Mouse (Mus musculus) liver, adult 2 months (tissue): ENCODE measurements around the gene Lgals2. TPM values are rescaled to one million over a fixed set of nuclear protein-coding genes. Genes with fewer than 3 reads are reported as not detected.

Experiments
- DNase-seq: peaks from one replicate; pipeline ENCODE4 v3.0.0-alpha.2; 2011; ENCODE audit warnings: low read depth, low spot score; ENCODE audit errors: extremely low read depth
- H3K27ac ChIP-seq: fragments of 200-500 bp; replicated peaks from 2 replicates; pipeline ENCODE4 v1.5.1; 2012; ENCODE audit warnings: low read depth, mild to moderate bottlenecking, control low read depth, inconsistent platforms, low read length; ENCODE audit not compliant: insufficient read depth
- H3K27me3 ChIP-seq: fragments of 200-500 bp; 2 replicates; pipeline ENCODE4 v1.6.1; 2012; ENCODE audit warnings: mild to moderate bottlenecking, moderate library complexity, low read length, inconsistent platforms; ENCODE audit not compliant: control insufficient read depth, insufficient read depth
- H3K36me3 ChIP-seq: fragments of 200-500 bp; 2 replicates; pipeline ENCODE4 v1.6.1; 2012; ENCODE audit warnings: low read length, inconsistent platforms; ENCODE audit not compliant: control insufficient read depth, insufficient read depth
- H3K4me1 ChIP-seq: fragments of 200-500 bp; 2 replicates; pipeline ENCODE4 v1.6.1; 2011; ENCODE audit warnings: low read length; ENCODE audit not compliant: control insufficient read depth, insufficient read depth
- H3K4me3 ChIP-seq: fragments of 200-500 bp; 2 replicates; pipeline ENCODE4 v1.5.1; 2011; ENCODE audit warnings: low read depth, mild to moderate bottlenecking, control low read depth, low read length, moderate library complexity; ENCODE audit not compliant: insufficient read depth
- H3K79me2 ChIP-seq: fragments of 200-500 bp; 2 replicates; pipeline ENCODE4 v1.6.1; 2012; ENCODE audit warnings: inconsistent platforms, mild to moderate bottlenecking, low read length, moderate library complexity; ENCODE audit not compliant: control insufficient read depth, insufficient read depth
- H3K9ac ChIP-seq: fragments of 200-500 bp; 2 replicates; pipeline ENCODE4 v1.6.1; 2012; ENCODE audit warnings: low read depth, mild to moderate bottlenecking, control low read depth, inconsistent platforms, low read length
- CTCF ChIP-seq: fragments of 200-500 bp; IDR thresholded peaks from 2 replicates; pipeline ENCODE4 v1.5.1; 2011; ENCODE audit warnings: low read depth, low read length, control low read depth
- POLR2A ChIP-seq: fragments of 200-500 bp; IDR thresholded peaks from 2 replicates; pipeline ENCODE4 v1.6.1; 2011; ENCODE audit warnings: low read length, control low read depth; ENCODE audit not compliant: insufficient read depth; ENCODE audit errors: extremely low read depth
- WGBS: fragments of 180-500 bp; shearing (Covaris S2); methylation state at CpG from one replicate; pipeline ENCODE4 v1.1.7; 2018; 5-methylcytosine and 5-hydroxymethylcytosine counted together
- polyA plus RNA-seq: library from polyadenylated mRNA; depleted of rRNA; stranded (reverse); fragments of >200 nt; gene quantifications from 2 replicates; pipeline ENCODE4 v1.2.3, GENCODE M21; 2012
- total RNA-seq: library from RNA; depleted of rRNA; stranded (reverse); fragments of >200 nt; gene quantifications from 2 replicates; pipeline ENCODE4 v1.2.3, GENCODE M21; 2014

Lgals2 gene
- total and polyA plus RNA-seq, 2 experiments: 0.55 to 0.57 TPM

DNA sequence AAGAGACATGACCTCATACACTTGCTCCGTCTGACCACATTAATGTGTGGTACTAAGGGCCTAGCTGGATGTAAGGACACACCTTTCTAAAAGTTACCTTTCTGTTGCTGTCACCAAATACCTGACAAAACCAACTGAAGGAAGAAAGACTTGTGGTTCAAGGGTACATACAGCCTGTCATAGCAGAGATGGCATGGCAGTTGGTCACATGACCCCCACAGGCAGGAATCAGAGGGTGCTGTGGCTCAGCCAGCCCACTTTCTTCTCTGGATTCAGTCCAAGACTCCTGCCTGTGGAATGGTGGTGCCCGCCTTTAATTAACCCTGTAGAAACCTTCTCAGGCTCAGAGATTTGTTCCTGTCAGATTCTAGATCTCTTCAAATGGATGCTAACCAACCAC, 7.8 kb upstream of the Lgals2 start:
- H3K79me2 ChIP-seq: no peaks in the 10 kb centered on the region
- H3K36me3 ChIP-seq: no peaks in the 10 kb centered on the region
- DNase-seq: no peak
- no peak for TF ChIP-seq POLR2A
- TF ChIP-seq CTCF: no peak
- no peaks in the 10 kb centered on the region for H3K27me3 ChIP-seq
- H3K27ac ChIP-seq: no peak overlapping the region
- no peaks in the 10 kb centered on the region for H3K4me1 ChIP-seq
- H3K9ac ChIP-seq: no peak overlapping the region
- no peak overlapping the region for H3K4me3 ChIP-seq
- WGBS: 70% methylated on average over 2 of the region's 2 CpGs

DNA sequence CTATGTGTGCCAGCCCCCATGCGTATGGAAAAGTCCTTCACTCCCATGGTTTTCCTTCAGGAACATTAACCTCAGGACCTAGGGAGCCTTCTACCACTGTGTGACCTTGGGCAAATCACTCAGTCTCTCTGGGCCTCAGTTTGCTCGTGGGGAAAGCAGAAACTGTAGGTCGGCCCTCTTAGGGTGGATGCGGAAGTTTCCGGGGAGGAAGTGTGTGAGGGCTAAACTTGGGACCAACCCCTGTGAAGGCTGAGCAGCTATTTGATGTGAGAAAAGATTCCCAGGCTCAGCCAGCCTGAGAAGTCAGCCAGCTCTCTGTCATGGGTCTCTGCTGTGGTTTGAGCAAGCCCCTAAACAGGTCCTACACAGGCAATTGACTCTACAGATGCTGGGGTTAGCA, 7.0 kb upstream of the Lgals2 start:
- no peak for DNase-seq
- Histone ChIP-seq H3K79me2 (no peaks in the 10 kb centered on the region), H3K9ac (no peak overlapping the region), H3K27me3 (no peaks in the 10 kb centered on the region), H3K4me3 (no peak overlapping the region), H3K36me3 (no peaks in the 10 kb centered on the region), H3K27ac (no peak overlapping the region), H3K4me1 (no peaks in the 10 kb centered on the region)
- WGBS: 70% methylated on average over 5 of the region's 5 CpGs
- TF ChIP-seq CTCF (no peak), POLR2A (no peak)

DNA sequence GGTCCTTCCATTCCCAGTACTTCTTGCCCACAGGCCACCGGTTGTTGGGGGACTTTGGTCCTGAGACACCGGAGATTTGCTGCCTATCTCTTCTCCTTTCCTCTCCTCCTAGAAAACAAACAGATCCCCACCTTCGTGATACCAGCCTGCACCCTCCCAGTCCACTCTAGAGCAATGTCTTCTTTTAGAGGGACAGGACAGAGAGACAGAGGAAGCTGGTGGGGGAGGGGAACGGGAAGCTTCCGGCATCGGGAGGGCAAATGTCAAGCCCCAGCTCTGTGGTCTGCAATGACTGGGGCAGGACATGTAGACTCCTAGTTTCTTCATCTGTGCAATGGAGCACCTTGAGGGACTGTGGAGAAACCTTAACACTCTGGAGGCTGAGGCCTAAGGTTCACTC, 4.4 kb upstream of the Lgals2 start:
- TF ChIP-seq POLR2A (no peak), CTCF (no peak)
- H3K4me1 ChIP-seq: no peaks in the 10 kb centered on the region
- H3K9ac ChIP-seq: no peak overlapping the region
- no peak overlapping the region for H3K4me3 ChIP-seq
- WGBS: 41% methylated on average over 6 of the region's 6 CpGs
- no peaks in the 10 kb centered on the region for H3K27me3 ChIP-seq
- no peaks in the 10 kb centered on the region for H3K36me3 ChIP-seq
- H3K27ac ChIP-seq: no peak overlapping the region
- DNase-seq: no peak
- H3K79me2 ChIP-seq: no peaks in the 10 kb centered on the region

GRCm38 (mm10) chr15:78859311-78859710, 4.0 kb upstream of the Lgals2 start:
- H3K36me3 ChIP-seq: no peaks in the 10 kb centered on the region
- 76% methylated on average over 4 of the region's 4 CpGs for WGBS

GRCm38 (mm10) chr15:78857009-78857408, 1.7 kb upstream of the Lgals2 start:
- Histone ChIP-seq H3K27ac (no peak overlapping the region), H3K9ac (no peak overlapping the region), H3K4me3 (no peak overlapping the region), H3K27me3 (no peaks in the 10 kb centered on the region), H3K79me2 (no peaks in the 10 kb centered on the region), H3K4me1 (no peaks in the 10 kb centered on the region), H3K36me3 (no peaks in the 10 kb centered on the region)
- TF ChIP-seq CTCF (no peak), POLR2A (no peak)
- DNase-seq: peak; percentile 69
- 25% methylated on average over 7 of the region's 7 CpGs for WGBS

More at GRCm38 (mm10) chr15:78859311-78859710, 4.0 kb upstream of the Lgals2 start:
- Histone ChIP-seq H3K27me3 (no peaks in the 10 kb centered on the region), H3K9ac (no peak overlapping the region), H3K4me3 (no peak overlapping the region), H3K27ac (no peak overlapping the region), H3K79me2 (no peaks in the 10 kb centered on the region), H3K4me1 (no peaks in the 10 kb centered on the region)
- no peak for DNase-seq
- TF ChIP-seq POLR2A (no peak), CTCF (no peak)

GRCm38 (mm10) chr15:78851505-78852153, 3.7 kb downstream of the Lgals2 start:
- no peak overlapping the region for H3K9ac ChIP-seq
- H3K27ac ChIP-seq: no peak overlapping the region
- no peaks in the 10 kb centered on the region for H3K27me3 ChIP-seq
- peaks cover 2% of the 10 kb centered on the region; the same call in 1 of the 2 replicates for H3K79me2 ChIP-seq
- no peaks in the 10 kb centered on the region for H3K36me3 ChIP-seq
- WGBS: 8% methylated on average over 13 of the region's 13 CpGs
- no peak overlapping the region for H3K4me3 ChIP-seq
- H3K4me1 ChIP-seq: peaks cover 15% of the 10 kb centered on the region
- peak; percentile 68 for DNase-seq
- TF ChIP-seq CTCF (peak; percentile 91), POLR2A (no peak)
